Mouse (Mus musculus): ENCODE measurements at regions not wholly inside any gene's neighbourhood (a gene's known extent, or its start where the extent isn't known, plus 50 kb on each side); places are given as distances from the start of the nearest gene placed in this dataset.

- no peaks in the 10 kb centered on the region for H3K36me3 ChIP-seq (ENCODE audit: control insufficient read depth, insufficient read depth, low read length)
- no peaks in the 10 kb centered on the region for H3K9me3 ChIP-seq (ENCODE audit: control insufficient read depth, low read length)
- no peak overlapping the region for H3K9ac ChIP-seq (ENCODE audit: low read depth, low read length)
- no peak overlapping the region for H3K27ac ChIP-seq (ENCODE audit: low read depth, low read length)
- WGBS = 82% methylated on average over 3 of the region's 3 CpGs
- no peaks in the 10 kb centered on the region for H3K27me3 ChIP-seq (replicated peaks; ENCODE audit: control insufficient read depth, insufficient read depth, low read length)
- ATAC-seq = no peak
- H3K4me2 ChIP-seq (ENCODE audit: low read length) = no peak overlapping the region
- no peak overlapping the region for H3K4me3 ChIP-seq (ENCODE audit: low read length)
- H3K4me1 ChIP-seq (ENCODE audit: control insufficient read depth, insufficient read depth, low read depth, low read length) = no peaks in the 10 kb centered on the region
Measured at GRCm38 (mm10) chr13:82274733-82275132, 491.9 kb downstream of the Cetn3 start.

GRCm38 (mm10) chr13:82276001-82276400 is 493.1 kb downstream of the Cetn3 start:
- ATAC-seq = no peak
- WGBS = 87% methylated on average over 3 of the region's 3 CpGs

DNA sequence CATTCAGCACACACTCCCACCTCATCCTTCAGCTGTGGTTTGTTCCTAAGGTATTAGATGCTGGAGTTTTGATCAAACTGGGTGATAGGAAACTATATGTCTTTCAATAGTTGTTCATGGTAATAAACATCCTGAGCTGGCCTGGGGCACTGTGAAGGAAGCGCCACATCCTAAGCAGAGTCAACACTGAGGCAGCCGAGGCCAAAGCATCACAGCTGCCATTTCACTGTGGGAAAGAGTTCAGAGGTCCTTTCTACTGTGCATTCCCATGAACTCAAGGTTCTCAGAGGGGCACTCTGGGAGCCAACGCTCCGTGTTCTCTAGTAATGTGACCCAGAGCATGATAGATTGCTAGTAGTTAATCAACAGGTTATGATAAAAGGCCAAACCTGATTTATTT is 497.9 kb downstream of the Cetn3 start:
- no peak for ATAC-seq
- Histone ChIP-seq H3K9me3 (ENCODE audit: control insufficient read depth, low read length) (no peaks in the 10 kb centered on the region), H3K27me3 (replicated peaks; ENCODE audit: control insufficient read depth, insufficient read depth, low read length) (no peaks in the 10 kb centered on the region), H3K4me3 (ENCODE audit: low read length) (no peak overlapping the region), H3K4me1 (ENCODE audit: control insufficient read depth, insufficient read depth, low read depth, low read length) (no peaks in the 10 kb centered on the region), H3K36me3 (ENCODE audit: control insufficient read depth, insufficient read depth, low read length) (no peaks in the 10 kb centered on the region), H3K27ac (ENCODE audit: low read depth, low read length) (no peak overlapping the region), H3K9ac (ENCODE audit: low read depth, low read length) (no peak overlapping the region), H3K4me2 (ENCODE audit: low read length) (no peak overlapping the region)
- 69% methylated on average over 4 of the region's 4 CpGs for WGBS

More at GRCm38 (mm10) chr13:82276001-82276400, 493.1 kb downstream of the Cetn3 start:
- no peak overlapping the region for H3K9ac ChIP-seq (ENCODE audit: low read depth, low read length)
- no peak overlapping the region for H3K4me2 ChIP-seq (ENCODE audit: low read length)
- no peak overlapping the region for H3K27ac ChIP-seq (ENCODE audit: low read depth, low read length)
- no peaks in the 10 kb centered on the region for H3K9me3 ChIP-seq (ENCODE audit: control insufficient read depth, low read length)
- no peaks in the 10 kb centered on the region for H3K36me3 ChIP-seq (ENCODE audit: control insufficient read depth, insufficient read depth, low read length)
- no peaks in the 10 kb centered on the region for H3K27me3 ChIP-seq (replicated peaks; ENCODE audit: control insufficient read depth, insufficient read depth, low read length)
- no peak overlapping the region for H3K4me3 ChIP-seq (ENCODE audit: low read length)
- H3K4me1 ChIP-seq (ENCODE audit: control insufficient read depth, insufficient read depth, low read depth, low read length) = no peaks in the 10 kb centered on the region

- Histone ChIP-seq H3K4me2 (ENCODE audit: low read length) (no peak overlapping the region), H3K27ac (ENCODE audit: low read depth, low read length) (no peak overlapping the region), H3K4me3 (ENCODE audit: low read length) (no peak overlapping the region), H3K36me3 (ENCODE audit: control insufficient read depth, insufficient read depth, low read length) (no peaks in the 10 kb centered on the region), H3K4me1 (ENCODE audit: control insufficient read depth, insufficient read depth, low read depth, low read length) (no peaks in the 10 kb centered on the region), H3K9me3 (ENCODE audit: control insufficient read depth, low read length) (no peaks in the 10 kb centered on the region), H3K9ac (ENCODE audit: low read depth, low read length) (no peak overlapping the region), H3K27me3 (replicated peaks; ENCODE audit: control insufficient read depth, insufficient read depth, low read length) (no peaks in the 10 kb centered on the region)
- no peak for ATAC-seq
- WGBS = 54% methylated on average over 3 of the region's 3 CpGs
Measured at GRCm38 (mm10) chr13:82295834-82296233, 513.0 kb downstream of the Cetn3 start.

- ATAC-seq = no peak
- H3K9ac ChIP-seq (ENCODE audit: low read depth, low read length) = no peak overlapping the region
- no peaks in the 10 kb centered on the region for H3K36me3 ChIP-seq (ENCODE audit: control insufficient read depth, insufficient read depth, low read length)
- no peak overlapping the region for H3K27ac ChIP-seq (ENCODE audit: low read depth, low read length)
- no peaks in the 10 kb centered on the region for H3K4me1 ChIP-seq (ENCODE audit: control insufficient read depth, insufficient read depth, low read depth, low read length)
- H3K4me3 ChIP-seq (ENCODE audit: low read length) = no peak overlapping the region
- H3K27me3 ChIP-seq (replicated peaks; ENCODE audit: control insufficient read depth, insufficient read depth, low read length) = no peaks in the 10 kb centered on the region
- no peaks in the 10 kb centered on the region for H3K9me3 ChIP-seq (ENCODE audit: control insufficient read depth, low read length)
- no peak overlapping the region for H3K4me2 ChIP-seq (ENCODE audit: low read length)
- WGBS = 69% methylated on average over 2 of the region's 2 CpGs
Measured at GRCm38 (mm10) chr13:82304227-82304626, 521.4 kb downstream of the Cetn3 start.

DNA sequence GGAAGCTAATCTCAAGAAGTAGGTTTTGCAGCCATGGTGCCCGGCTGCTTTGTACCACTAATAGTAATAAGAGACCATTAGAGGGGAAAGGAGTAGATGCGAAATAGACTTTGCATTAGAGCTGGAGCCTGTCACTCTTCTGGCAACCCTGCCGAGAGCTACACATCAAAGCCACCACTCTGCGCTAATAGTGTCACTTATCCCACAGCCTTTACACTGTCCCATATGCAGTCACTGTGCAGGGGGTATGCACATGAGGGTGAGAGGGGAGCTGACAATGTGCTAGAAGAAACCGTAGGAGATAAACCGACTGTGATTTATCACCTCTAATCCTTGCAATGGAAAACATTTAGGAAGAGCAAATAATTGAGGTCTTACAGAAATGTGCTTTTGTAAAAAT is 522.2 kb downstream of the Cetn3 start:
- H3K9me3 ChIP-seq (ENCODE audit: control insufficient read depth, low read length) = no peaks in the 10 kb centered on the region
- H3K27ac ChIP-seq (ENCODE audit: low read depth, low read length) = no peak overlapping the region
- no peaks in the 10 kb centered on the region for H3K4me1 ChIP-seq (ENCODE audit: control insufficient read depth, insufficient read depth, low read depth, low read length)
- WGBS = 63% methylated on average over 6 of the region's 6 CpGs
- H3K9ac ChIP-seq (ENCODE audit: low read depth, low read length) = no peak overlapping the region
- no peak overlapping the region for H3K4me2 ChIP-seq (ENCODE audit: low read length)
- H3K36me3 ChIP-seq (ENCODE audit: control insufficient read depth, insufficient read depth, low read length) = no peaks in the 10 kb centered on the region
- no peaks in the 10 kb centered on the region for H3K27me3 ChIP-seq (replicated peaks; ENCODE audit: control insufficient read depth, insufficient read depth, low read length)
- no peak for ATAC-seq
- H3K4me3 ChIP-seq (ENCODE audit: low read length) = no peak overlapping the region

GRCm38 (mm10) chr13:82308336-82308735 is 525.5 kb downstream of the Cetn3 start:
- H3K4me1 ChIP-seq (ENCODE audit: control insufficient read depth, insufficient read depth, low read depth, low read length) = no peaks in the 10 kb centered on the region
- WGBS = 82% methylated on average over 8 of the region's 8 CpGs
- no peaks in the 10 kb centered on the region for H3K36me3 ChIP-seq (ENCODE audit: control insufficient read depth, insufficient read depth, low read length)
- H3K27me3 ChIP-seq (replicated peaks; ENCODE audit: control insufficient read depth, insufficient read depth, low read length) = no peaks in the 10 kb centered on the region
- no peak overlapping the region for H3K4me3 ChIP-seq (ENCODE audit: low read length)
- H3K9ac ChIP-seq (ENCODE audit: low read depth, low read length) = no peak overlapping the region
- no peak overlapping the region for H3K4me2 ChIP-seq (ENCODE audit: low read length)
- no peak overlapping the region for H3K27ac ChIP-seq (ENCODE audit: low read depth, low read length)
- H3K9me3 ChIP-seq (ENCODE audit: control insufficient read depth, low read length) = 0 out of 2 replicates have a peak, but pooled peaks cover 3% of the 10 kb centered on the region
- ATAC-seq = no peak

DNA sequence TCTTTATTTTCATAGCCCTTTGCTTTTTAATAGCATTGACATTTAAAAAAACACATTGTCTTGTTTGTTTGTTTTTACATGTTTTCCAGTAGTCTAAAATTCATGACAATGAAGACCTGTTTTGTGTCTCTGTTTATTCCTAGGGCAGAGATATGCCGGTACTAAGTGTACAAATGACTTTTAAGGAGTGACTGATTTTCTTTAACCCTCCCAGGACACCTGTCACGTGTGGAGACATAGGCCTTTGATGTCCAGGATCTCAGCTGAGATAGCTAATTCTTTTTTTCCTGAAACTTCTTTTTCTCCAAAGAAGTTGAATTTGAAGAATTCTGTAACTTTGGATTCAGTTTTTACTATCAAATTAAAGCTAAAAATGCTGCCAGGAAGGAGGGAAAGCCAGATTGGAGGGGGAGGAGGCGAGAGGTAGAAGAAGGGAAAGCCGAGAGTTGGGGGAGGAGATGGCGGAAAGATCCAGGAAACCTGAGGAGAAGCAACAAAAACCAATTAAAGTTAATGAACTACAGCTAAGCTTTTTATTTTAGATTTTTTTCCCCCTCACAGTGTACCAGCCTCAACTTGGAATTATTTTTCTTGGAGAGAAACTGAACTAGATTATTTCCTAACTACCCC is 533.8 kb downstream of the Cetn3 start:
- H3K9me3 ChIP-seq (ENCODE audit: control insufficient read depth, low read length) = 0 out of 2 replicates have a peak, but pooled peaks cover 2% of the 10 kb centered on the region
- H3K4me2 ChIP-seq (ENCODE audit: low read length) = no peak overlapping the region
- WGBS = 82% methylated on average over 5 of the region's 5 CpGs
- no peaks in the 10 kb centered on the region for H3K27me3 ChIP-seq (replicated peaks; ENCODE audit: control insufficient read depth, insufficient read depth, low read length)
- no peaks in the 10 kb centered on the region for H3K36me3 ChIP-seq (ENCODE audit: control insufficient read depth, insufficient read depth, low read length)
- H3K4me3 ChIP-seq (ENCODE audit: low read length) = no peak overlapping the region
- no peak overlapping the region for H3K27ac ChIP-seq (ENCODE audit: low read depth, low read length)
- no peak for ATAC-seq
- H3K4me1 ChIP-seq (ENCODE audit: control insufficient read depth, insufficient read depth, low read depth, low read length) = no peaks in the 10 kb centered on the region
- no peak overlapping the region for H3K9ac ChIP-seq (ENCODE audit: low read depth, low read length)

- no peaks in the 10 kb centered on the region for H3K27me3 ChIP-seq (replicated peaks; ENCODE audit: control insufficient read depth, insufficient read depth, low read length)
- H3K4me2 ChIP-seq (ENCODE audit: low read length) = no peak overlapping the region
- no peak overlapping the region for H3K4me3 ChIP-seq (ENCODE audit: low read length)
- WGBS = 77% methylated on average over 2 of the region's 2 CpGs
- ATAC-seq = no peak
- H3K4me1 ChIP-seq (ENCODE audit: control insufficient read depth, insufficient read depth, low read depth, low read length) = no peaks in the 10 kb centered on the region
- no peak overlapping the region for H3K9ac ChIP-seq (ENCODE audit: low read depth, low read length)
- no peaks in the 10 kb centered on the region for H3K36me3 ChIP-seq (ENCODE audit: control insufficient read depth, insufficient read depth, low read length)
- H3K27ac ChIP-seq (ENCODE audit: low read depth, low read length) = no peak overlapping the region
- no peaks in the 10 kb centered on the region for H3K9me3 ChIP-seq (ENCODE audit: control insufficient read depth, low read length)
Measured at GRCm38 (mm10) chr13:82317203-82317580, 534.3 kb downstream of the Cetn3 start.

DNA sequence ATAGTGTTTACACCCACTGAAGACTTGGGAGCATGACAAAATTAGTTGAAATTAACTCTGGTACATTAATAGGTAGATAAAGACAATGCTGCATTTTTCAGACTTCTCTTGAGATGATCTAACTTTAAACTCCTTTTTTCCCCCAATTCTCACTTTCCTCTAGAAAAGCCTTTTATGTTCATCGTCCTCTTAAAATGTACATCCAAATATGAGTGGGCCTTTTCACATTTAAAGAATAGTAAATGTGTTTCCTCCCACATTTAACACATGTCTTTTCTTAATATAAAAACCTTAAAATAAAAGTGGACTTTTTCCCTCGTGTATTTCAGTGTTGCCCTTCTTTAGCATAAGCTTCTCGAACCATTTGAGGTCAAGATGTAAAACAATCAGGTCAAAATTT is 535.5 kb downstream of the Cetn3 start:
- WGBS = 85% methylated on average over 3 of the region's 3 CpGs
- no peak overlapping the region for H3K9ac ChIP-seq (ENCODE audit: low read depth, low read length)

More for the DNA sequence above, 535.5 kb downstream of the Cetn3 start:
- Histone ChIP-seq H3K27me3 (replicated peaks; ENCODE audit: control insufficient read depth, insufficient read depth, low read length) (no peaks in the 10 kb centered on the region), H3K9me3 (ENCODE audit: control insufficient read depth, low read length) (no peaks in the 10 kb centered on the region), H3K4me2 (ENCODE audit: low read length) (no peak overlapping the region), H3K27ac (ENCODE audit: low read depth, low read length) (no peak overlapping the region), H3K4me1 (ENCODE audit: control insufficient read depth, insufficient read depth, low read depth, low read length) (no peaks in the 10 kb centered on the region), H3K4me3 (ENCODE audit: low read length) (no peak overlapping the region), H3K36me3 (ENCODE audit: control insufficient read depth, insufficient read depth, low read length) (no peaks in the 10 kb centered on the region)
- ATAC-seq = no peak
